Mouse (Mus musculus): ENCODE measurements around the gene Rps6kb1. TPM values are rescaled to one million over a fixed set of nuclear protein-coding genes. Genes with fewer than 3 reads are reported as not detected.
A peak's percentile ranks its signal among the peaks of the same experiment; 100 is the strongest.
"Not testable (repeated sequence)": the region's sequence is repeated elsewhere in the genome, so short reads cannot be mapped to it uniquely, and the experiment has no call there.

Rps6kb1 gene
- polyA plus RNA-seq, 1 experiment, result 9.8 TPM

DNA sequence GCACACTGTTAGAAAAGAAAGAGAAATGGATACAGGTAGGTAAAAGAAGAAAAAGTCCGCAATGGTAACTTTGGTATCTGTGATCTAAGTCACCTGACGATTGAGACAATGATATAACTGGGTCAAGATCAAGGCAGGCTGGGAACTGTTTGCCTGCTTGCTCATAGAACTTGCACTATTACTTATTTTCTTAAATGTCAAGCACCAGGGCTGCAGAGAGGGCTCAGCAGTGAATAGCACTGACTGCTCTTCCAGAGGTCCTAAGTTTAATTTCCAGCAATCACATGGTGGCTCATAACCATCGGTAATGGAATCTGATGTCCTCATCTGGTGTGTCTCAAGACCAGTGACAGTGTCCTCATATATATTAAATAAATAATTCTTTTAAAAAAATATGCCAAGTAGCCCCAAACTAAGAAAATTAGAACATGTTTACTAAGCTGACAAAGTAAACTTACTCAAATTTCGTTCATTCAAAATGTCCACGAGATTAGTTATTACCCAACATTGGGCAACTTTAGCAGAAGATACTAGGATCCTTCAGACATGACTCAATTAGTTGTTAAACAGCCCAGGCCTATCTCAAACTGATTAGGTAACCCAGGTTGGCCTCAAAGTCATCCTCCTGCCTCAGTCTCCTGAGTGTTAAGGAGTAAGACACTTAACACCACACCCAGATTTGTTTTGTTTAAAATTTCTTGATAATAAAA lies 10.2 kb downstream of the Rps6kb1 start:
- Histone ChIP-seq H3K36me3 (ENCODE audit: control insufficient read depth, insufficient read depth) (peaks cover 62% of the 10 kb centered on the region), H3K79me3 (ENCODE audit: low read depth) (peaks cover 58% of the 10 kb centered on the region), H3K27me3 (ENCODE audit: control insufficient read depth, insufficient read depth, insufficient read length) (no peaks in the 10 kb centered on the region), H3K79me2 (ENCODE audit: control insufficient read depth, insufficient read depth) (peaks cover 86% of the 10 kb centered on the region), H3K4me3 (ENCODE audit: insufficient read depth, poor library complexity, severe bottlenecking) (no peak overlapping the region), H3ac (ENCODE audit: control insufficient read depth, insufficient read length, low read depth) (no peak overlapping the region)
- TF ChIP-seq CTCF (IDR thresholded peaks at IDR 0.05; ENCODE audit: control insufficient read depth, insufficient read depth, insufficient read length) (no peak), MYOG (IDR thresholded peaks at IDR 0.05; ENCODE audit: control insufficient read depth, extremely low read depth, insufficient read length) (no peak), CEBPB (IDR thresholded peaks at IDR 0.05; ENCODE audit: low read depth) (no peak), MAX (IDR thresholded peaks at IDR 0.05) (no peak), MYOD1 (IDR thresholded peaks at IDR 0.05; ENCODE audit: control insufficient read depth, insufficient read length, low read depth) (no peak), FOSL1 (IDR thresholded peaks at IDR 0.05; ENCODE audit: insufficient read depth, low read length, poor library complexity, severe bottlenecking) (no peak), USF1 (IDR thresholded peaks at IDR 0.05; ENCODE audit: low read depth) (no peak)

DNA sequence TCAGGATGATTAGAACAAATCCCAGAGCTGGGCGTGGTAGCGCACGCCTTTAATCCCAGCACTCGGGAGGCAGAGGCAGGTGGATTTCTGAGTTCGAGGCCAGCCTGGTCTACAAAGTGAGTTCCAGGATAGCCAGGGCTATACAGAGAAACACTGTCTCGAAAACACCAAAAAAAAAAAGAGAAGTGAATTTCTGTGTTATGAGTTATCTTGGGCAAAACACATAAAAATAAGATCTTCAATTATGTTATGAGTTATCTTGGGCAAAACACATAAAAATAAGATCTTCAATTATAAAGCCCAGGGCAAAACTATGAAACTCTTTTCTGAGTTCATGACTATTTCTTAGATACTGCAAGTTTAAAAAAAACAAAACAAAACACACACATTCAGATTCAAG lies 11.3 kb downstream of the Rps6kb1 start:
- H3K4me3 ChIP-seq (ENCODE audit: insufficient read depth, poor library complexity, severe bottlenecking); H3ac ChIP-seq (ENCODE audit: control insufficient read depth, insufficient read length, low read depth); H3K27me3 ChIP-seq (ENCODE audit: control insufficient read depth, insufficient read depth, insufficient read length): not testable (repeated sequence)
- Histone ChIP-seq H3K79me3 (ENCODE audit: low read depth) (peaks cover 52% of the 10 kb centered on the region), H3K79me2 (ENCODE audit: control insufficient read depth, insufficient read depth) (peaks cover 82% of the 10 kb centered on the region), H3K36me3 (ENCODE audit: control insufficient read depth, insufficient read depth) (peaks cover 69% of the 10 kb centered on the region)

DNA sequence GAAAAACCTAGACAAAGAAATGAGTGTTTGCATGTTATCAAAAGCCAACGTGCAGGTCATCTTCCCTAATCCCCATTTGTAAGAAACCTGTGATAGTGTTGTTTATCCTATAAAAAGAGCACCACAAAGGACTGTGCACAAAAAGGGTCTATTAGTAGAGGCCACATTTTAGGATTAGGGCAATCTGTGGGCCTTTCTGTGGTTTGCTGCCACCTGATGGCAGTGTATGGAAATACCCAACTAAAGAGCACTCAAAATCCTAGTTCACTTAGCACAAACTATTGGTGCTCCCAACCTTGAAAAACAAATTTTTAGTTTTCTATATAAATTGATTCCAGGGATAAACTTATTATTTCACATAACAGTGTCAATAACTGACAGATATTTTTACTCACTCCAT lies 11.8 kb downstream of the Rps6kb1 start:
- TF ChIP-seq FOSL1 (IDR thresholded peaks at IDR 0.05; ENCODE audit: insufficient read depth, low read length, poor library complexity, severe bottlenecking) (no peak), CEBPB (IDR thresholded peaks at IDR 0.05; ENCODE audit: low read depth) (no peak), MAX (IDR thresholded peaks at IDR 0.05) (no peak)
- no peak overlapping the region for H3ac ChIP-seq (ENCODE audit: control insufficient read depth, insufficient read length, low read depth)
- H3K4me3 ChIP-seq (ENCODE audit: insufficient read depth, poor library complexity, severe bottlenecking), result no peak overlapping the region
- H3K27me3 ChIP-seq (ENCODE audit: control insufficient read depth, insufficient read depth, insufficient read length), result no peaks in the 10 kb centered on the region
- H3K79me2 ChIP-seq (ENCODE audit: control insufficient read depth, insufficient read depth), result peaks cover 81% of the 10 kb centered on the region
- H3K79me3 ChIP-seq (ENCODE audit: low read depth), result peaks cover 48% of the 10 kb centered on the region
- peaks cover 71% of the 10 kb centered on the region for H3K36me3 ChIP-seq (ENCODE audit: control insufficient read depth, insufficient read depth)

DNA sequence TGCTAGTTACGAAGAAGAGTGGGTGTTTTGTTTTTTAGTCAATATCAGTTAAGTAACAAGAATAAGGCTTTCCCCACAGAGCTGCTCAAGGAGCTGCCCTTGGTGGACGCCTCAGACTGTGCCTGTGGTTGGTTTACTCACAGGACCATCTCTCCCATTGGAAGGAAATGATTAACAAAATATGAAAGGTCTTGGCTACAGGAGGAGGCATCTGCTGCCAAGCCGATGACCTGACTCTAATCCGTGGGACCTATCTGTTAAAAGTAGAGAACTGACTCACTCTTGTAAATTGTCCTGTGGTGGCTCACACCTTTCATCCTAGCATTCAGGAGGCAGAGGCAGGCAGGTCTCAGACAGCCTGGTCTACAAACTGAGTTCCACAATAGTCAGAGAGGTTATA lies 17.1 kb downstream of the Rps6kb1 start:
- TF ChIP-seq CTCF (IDR thresholded peaks at IDR 0.05; ENCODE audit: control insufficient read depth, insufficient read depth, insufficient read length) (no peak), MYOG (IDR thresholded peaks at IDR 0.05; ENCODE audit: control insufficient read depth, extremely low read depth, insufficient read length) (no peak), USF1 (IDR thresholded peaks at IDR 0.05; ENCODE audit: low read depth) (no peak), FOSL1 (IDR thresholded peaks at IDR 0.05; ENCODE audit: insufficient read depth, low read length, poor library complexity, severe bottlenecking) (no peak), MYOD1 (IDR thresholded peaks at IDR 0.05; ENCODE audit: control insufficient read depth, insufficient read length, low read depth) (no peak), MAX (IDR thresholded peaks at IDR 0.05) (no peak), CEBPB (IDR thresholded peaks at IDR 0.05; ENCODE audit: low read depth) (no peak)
- H3K36me3 ChIP-seq (ENCODE audit: control insufficient read depth, insufficient read depth), result peaks cover 83% of the 10 kb centered on the region
- H3K27me3 ChIP-seq (ENCODE audit: control insufficient read depth, insufficient read depth, insufficient read length), result no peaks in the 10 kb centered on the region
- H3ac ChIP-seq (ENCODE audit: control insufficient read depth, insufficient read length, low read depth), result no peak overlapping the region
- peaks cover 14% of the 10 kb centered on the region for H3K79me3 ChIP-seq (ENCODE audit: low read depth)
- H3K79me2 ChIP-seq (ENCODE audit: control insufficient read depth, insufficient read depth), result peaks cover 44% of the 10 kb centered on the region
- H3K4me3 ChIP-seq (ENCODE audit: insufficient read depth, poor library complexity, severe bottlenecking), result no peak overlapping the region

DNA sequence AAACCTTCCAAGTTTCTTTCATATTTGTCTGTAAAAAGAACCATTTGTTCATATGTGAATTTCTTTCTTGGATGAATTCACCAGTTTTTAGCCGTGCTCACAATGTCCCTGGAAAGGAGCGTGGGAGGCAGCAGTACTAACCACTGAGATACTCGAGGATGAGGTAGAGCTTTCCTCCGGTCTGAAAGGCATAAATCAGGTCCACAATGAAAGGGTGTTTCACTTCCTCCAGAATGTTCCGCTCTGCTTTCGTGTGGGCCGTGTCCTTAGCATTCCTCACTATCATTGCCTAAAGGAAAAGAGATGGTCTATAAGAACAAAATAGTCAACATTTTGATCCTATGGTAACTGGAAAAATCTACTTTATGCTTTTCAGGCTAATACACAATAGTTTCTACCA lies 24.9 kb downstream of the Rps6kb1 start:
- Histone ChIP-seq H3K79me3 (ENCODE audit: low read depth) (no peaks in the 10 kb centered on the region), H3K4me3 (ENCODE audit: insufficient read depth, poor library complexity, severe bottlenecking) (no peak overlapping the region), H3K79me2 (ENCODE audit: control insufficient read depth, insufficient read depth) (no peaks in the 10 kb centered on the region), H3K36me3 (ENCODE audit: control insufficient read depth, insufficient read depth) (peaks cover 94% of the 10 kb centered on the region), H3ac (ENCODE audit: control insufficient read depth, insufficient read length, low read depth) (no peak overlapping the region), H3K27me3 (ENCODE audit: control insufficient read depth, insufficient read depth, insufficient read length) (no peaks in the 10 kb centered on the region)
- TF ChIP-seq MAX (IDR thresholded peaks at IDR 0.05) (no peak), FOSL1 (IDR thresholded peaks at IDR 0.05; ENCODE audit: insufficient read depth, low read length, poor library complexity, severe bottlenecking) (no peak)

DNA sequence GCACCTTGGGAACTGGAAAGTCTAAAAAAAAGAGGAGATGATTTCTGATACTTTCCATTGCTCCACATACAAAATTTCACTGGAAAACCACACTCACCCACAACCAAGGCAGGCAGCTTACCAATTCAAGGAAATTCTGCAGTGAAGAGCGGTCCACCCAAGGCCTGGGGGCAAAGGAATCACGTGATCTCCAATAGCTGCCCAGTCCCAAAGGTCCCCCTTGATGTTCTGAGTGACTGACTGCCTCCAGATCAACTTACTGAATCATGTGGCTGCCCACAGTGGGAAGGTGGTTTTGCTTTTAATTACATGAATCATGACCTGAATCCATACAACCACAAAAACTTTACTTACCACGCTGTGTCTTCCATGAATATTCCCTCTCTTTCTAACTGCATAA lies 27.4 kb downstream of the Rps6kb1 start:
- H3K79me2 ChIP-seq (ENCODE audit: control insufficient read depth, insufficient read depth), result no peaks in the 10 kb centered on the region
- peaks cover 97% of the 10 kb centered on the region for H3K36me3 ChIP-seq (ENCODE audit: control insufficient read depth, insufficient read depth)

More for the DNA sequence above, 27.4 kb downstream of the Rps6kb1 start:
- H3K27me3 ChIP-seq (ENCODE audit: control insufficient read depth, insufficient read depth, insufficient read length), result no peaks in the 10 kb centered on the region
- TF ChIP-seq USF1 (IDR thresholded peaks at IDR 0.05; ENCODE audit: low read depth) (peak; percentile 56), MYOG (IDR thresholded peaks at IDR 0.05; ENCODE audit: control insufficient read depth, extremely low read depth, insufficient read length) (no peak)
- no peak overlapping the region for H3ac ChIP-seq (ENCODE audit: control insufficient read depth, insufficient read length, low read depth)
- no peak overlapping the region for H3K4me3 ChIP-seq (ENCODE audit: insufficient read depth, poor library complexity, severe bottlenecking)
- H3K79me3 ChIP-seq (ENCODE audit: low read depth), result no peaks in the 10 kb centered on the region
